9 mouse cellular contexts compared by ENCODE assay signal in the genomic region with DNA sequence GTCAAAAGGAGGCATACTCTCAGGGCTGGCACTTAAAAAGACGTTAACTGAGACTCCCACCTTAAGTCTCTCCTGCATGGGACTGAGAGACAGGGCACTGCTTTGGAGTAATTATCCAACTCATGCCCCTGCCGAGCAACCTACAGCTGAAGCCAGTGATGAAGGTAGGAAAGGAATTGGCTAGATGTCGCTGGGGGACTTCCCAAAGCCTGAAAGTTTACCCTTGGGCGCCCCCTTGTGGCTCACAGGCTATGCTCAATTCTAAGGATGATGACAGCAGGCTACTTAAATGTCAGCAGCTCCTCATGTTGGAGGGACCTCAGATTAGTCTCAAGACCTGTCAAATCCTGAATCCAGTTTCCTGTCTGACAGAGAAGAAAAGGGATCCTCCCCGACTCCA. TPM values are rescaled to one million over a fixed set of nuclear protein-coding genes. Genes with fewer than 3 reads are reported as not detected.
DNase-seq lines count a peak whose midpoint lies in the region; ATAC-seq and TF ChIP-seq lines count a peak whose summit lies in the region.
"Had no signal": no experiment of that assay in that cellular context is flagged by ENCODE, and none has a peak within 500 bp of the region (broad histone marks: within the 10 kb centered on the region; RNA-seq: fewer than 3 reads in every experiment).

No protein-coding gene starts in this region.

- WGBS in hindbrain, embryonic 15.5 days: 6% methylated on average over 5 of the region's 5 CpGs

- DNase-seq in Patski (ENCODE audit: low read depth, low spot score): peak; percentile 44
- DNase-seq in cerebellum, adult 9-10 months: peak; percentile 92
- peak; percentile 64 to 84 for DNase-seq in frontal cortex, postnatal 10 days (ENCODE audit: low spot score in 2 of 2)
- DNase-seq in layer of hippocampus, postnatal 25 days (ENCODE audit: extremely low spot score in 1 of 2, low spot score in 1 of 2): peak; percentile 94 to 99
- peak; percentile 91 to 93 for DNase-seq in right cerebral cortex, postnatal 10 days (ENCODE audit: low spot score in 2 of 2)
- DNase-seq in urinary bladder, postnatal 10 days (ENCODE audit: low spot score): peak; percentile 68

- no peak overlapping the region for H3K4me2 ChIP-seq in hindbrain, embryonic 15.5 days

- CTCF ChIA-PET in Patski (lab: Charles Lee): interaction anchor here (0.7 to 3.5 kb wide), 25 partner anchors 8 to 86 kb away, joined by 3 to 26 read pairs (median 5); a partner anchor contains a TSS

- no peaks in the 10 kb centered on the region for H3K27me3 ChIP-seq in Patski
- H3K27me3 ChIP-seq in hindbrain, embryonic 15.5 days: no peaks in the 10 kb centered on the region

- peak; percentile 96 for TF ChIP-seq CTCF in Patski (IDR thresholded peaks at IDR 0.05)

- POLR2A ChIA-PET in Patski (lab: Charles Lee): interaction anchor here (0.5 to 1.0 kb wide), 3 partner anchors 23 to 115 kb away, joined by 3 to 5 read pairs (median 5); a partner anchor contains a TSS

- no peaks in the 10 kb centered on the region for H3K9me3 ChIP-seq in hindbrain, embryonic 15.5 days

- no peak overlapping the region for H3K27ac ChIP-seq in hindbrain, embryonic 15.5 days (replicated peaks)

- H3K4me3 ChIP-seq in hindbrain, embryonic 15.5 days: no peak overlapping the region
- H3K4me3 ChIP-seq: myocyte had no signal

- peak; percentile 14 for ATAC-seq in Patski
- peak; percentile 76 for ATAC-seq in hindbrain, embryonic 15.5 days (ENCODE audit: low FRiP score, low read depth)
- peak; percentile 90 for ATAC-seq in megakaryocyte, adult 5-6 weeks (ENCODE audit: poor library complexity, severe bottlenecking)

- no peaks in the 10 kb centered on the region for H3K36me3 ChIP-seq in hindbrain, embryonic 15.5 days

- H3K9ac ChIP-seq in hindbrain, embryonic 15.5 days: no peak overlapping the region

- no peaks in the 10 kb centered on the region for H3K4me1 ChIP-seq in hindbrain, embryonic 15.5 days (replicated peaks)

- in situ Hi-C loops in Patski (cut with MboI; ENCODE audit: low pct_unique_long_range_greater_than_20kb): loop anchor here (5.0 to 10.0 kb wide), 3 partner anchors 72 to 299 kb away; a partner anchor contains a TSS

RNA-seq across cellular contexts. Expression of a gene that starts 35.7 kb away (rescaled TPM):
- polyA plus RNA-seq in Patski (2021): not detected
- not detected in 2 replicates for polyA plus RNA-seq in hindbrain, embryonic 15.5 days (2015; fragmentation: Nextera tagmentation; extraction: Ambion mirVana)
- under 1 TPM; 0.09 to 0.12 TPM for total RNA-seq in layer of hippocampus, postnatal 25 days (2021)
- not detected in 2 replicates for total RNA-seq in megakaryocyte, adult 5-6 weeks (2015)
- total RNA-seq in megakaryocyte, adult 5-6 weeks (2017): not detected in 2 replicates

RNA-seq across cellular contexts. Expression of a gene that starts 43.9 kb away (rescaled TPM):
- polyA plus RNA-seq in Patski (2021): 118 TPM
- polyA plus RNA-seq in hindbrain, embryonic 15.5 days (2015; fragmentation: Nextera tagmentation; extraction: Ambion mirVana): 161 and 176 TPM in 2 replicates
- 10 to 100 TPM; 69.4 to 78.9 TPM for total RNA-seq in layer of hippocampus, postnatal 25 days (2021)
- 113 and 132 TPM in 2 replicates for total RNA-seq in megakaryocyte, adult 5-6 weeks (2015)
- total RNA-seq in megakaryocyte, adult 5-6 weeks (2017): 88.5 and 103 TPM in 2 replicates

RNA-seq across cellular contexts. Expression of a gene that starts 44.0 kb away (rescaled TPM):
- 226 TPM for polyA plus RNA-seq in Patski (2021)
- polyA plus RNA-seq in hindbrain, embryonic 15.5 days (2015; fragmentation: Nextera tagmentation; extraction: Ambion mirVana): 103 and 124 TPM in 2 replicates
- 100 to 1,000 TPM; 126 to 131 TPM for total RNA-seq in layer of hippocampus, postnatal 25 days (2021)
- total RNA-seq in megakaryocyte, adult 5-6 weeks (2015): 66.3 and 72.1 TPM in 2 replicates
- total RNA-seq in megakaryocyte, adult 5-6 weeks (2017): 45.8 and 57.3 TPM in 2 replicates

RNA-seq across cellular contexts. Expression of a gene that starts 44.5 kb away (rescaled TPM):
- polyA plus RNA-seq in Patski (2021): 13.2 TPM
- 26.1 and 26.3 TPM in 2 replicates for polyA plus RNA-seq in hindbrain, embryonic 15.5 days (2015; fragmentation: Nextera tagmentation; extraction: Ambion mirVana)
- total RNA-seq in layer of hippocampus, postnatal 25 days (2021): 10 to 100 TPM; 14.2 to 15.3 TPM
- 0.41 and 2.0 TPM in 2 replicates for total RNA-seq in megakaryocyte, adult 5-6 weeks (2015)
- total RNA-seq in megakaryocyte, adult 5-6 weeks (2017): 1.3 and 1.4 TPM in 2 replicates

RNA-seq across cellular contexts. Expression of a gene that starts 50.4 kb away (rescaled TPM):
- 39.8 TPM for polyA plus RNA-seq in Patski (2021)
- 15.7 and 16.9 TPM in 2 replicates for polyA plus RNA-seq in hindbrain, embryonic 15.5 days (2015; fragmentation: Nextera tagmentation; extraction: Ambion mirVana)
- 10 to 100 TPM; 16.9 to 18.0 TPM for total RNA-seq in layer of hippocampus, postnatal 25 days (2021)
- total RNA-seq in megakaryocyte, adult 5-6 weeks (2015): 5.1 and 9.4 TPM in 2 replicates
- total RNA-seq in megakaryocyte, adult 5-6 weeks (2017): 5.4 and 7.5 TPM in 2 replicates

Comparison
In these comparisons a context has a peak if more than half of its experiments do, and no peak if none do; other contexts are left out.
1. ATAC-seq: peak in every context shown above with its lines; median percentile 90 in megakaryocyte, adult 5-6 weeks; 76 in hindbrain, embryonic 15.5 days; 14 in Patski.
2. DNase-seq: peak in every context shown above with its lines; median percentile 96 in layer of hippocampus, postnatal 25 days; 92 in cerebellum, adult 9-10 months; 92 in right cerebral cortex, postnatal 10 days; 74 in frontal cortex, postnatal 10 days; 68 in urinary bladder, postnatal 10 days; 44 in Patski.